Mouse (Mus musculus): Measurements from ENCODE around the gene Sspn. TPM values are rescaled to one million over a fixed set of nuclear protein-coding genes. Genes with fewer than 3 reads are reported as not detected.

The Sspn gene
- polyA plus RNA-seq, 1 experiment from 2014 or later, result 0.93 TPM

GRCm38 (mm10) chr6:145977771-145978450 is 46.5 kb downstream of the Sspn start:
- H3K4me3 ChIP-seq (replicated peaks), result no peak overlapping the region
- no peak overlapping the region for H3K27ac ChIP-seq (replicated peaks)
- H3K9me3 ChIP-seq (replicated peaks), result no peaks in the 10 kb centered on the region
- no peak overlapping the region for H3K4me2 ChIP-seq
- no peaks in the 10 kb centered on the region for H3K4me1 ChIP-seq (replicated peaks)
- 53% methylated on average over 8 of the region's 8 CpGs for WGBS (ENCODE audit: insufficient replicate concordance)
- ATAC-seq (ENCODE audit: insufficient read depth), result no peak
- no peaks in the 10 kb centered on the region for H3K27me3 ChIP-seq
- no peak overlapping the region for H3K9ac ChIP-seq
- no peaks in the 10 kb centered on the region for H3K36me3 ChIP-seq (replicated peaks)

- no peaks in the 10 kb centered on the region for H3K36me3 ChIP-seq (replicated peaks)
- no peaks in the 10 kb centered on the region for H3K27me3 ChIP-seq
- 65% methylated on average over 8 of the region's 8 CpGs for WGBS (ENCODE audit: insufficient replicate concordance)
- no peak overlapping the region for H3K4me2 ChIP-seq
- H3K9ac ChIP-seq, result no peak overlapping the region
- H3K4me1 ChIP-seq (replicated peaks), result no peaks in the 10 kb centered on the region
- no peak overlapping the region for H3K4me3 ChIP-seq (replicated peaks)
- no peak overlapping the region for H3K27ac ChIP-seq (replicated peaks)
- H3K9me3 ChIP-seq (replicated peaks), result no peaks in the 10 kb centered on the region
- no peak for ATAC-seq (ENCODE audit: insufficient read depth)
These were observed 49.6 kb downstream of the Sspn start for GRCm38 (mm10) chr6:145981074-145981473.

GRCm38 (mm10) chr6:145982335-145982734 is 50.9 kb downstream of the Sspn start:
- Histone ChIP-seq H3K4me1 (replicated peaks) (no peaks in the 10 kb centered on the region), H3K27ac (replicated peaks) (no peak overlapping the region), H3K4me2 (no peak overlapping the region), H3K9ac (no peak overlapping the region), H3K9me3 (replicated peaks) (no peaks in the 10 kb centered on the region), H3K36me3 (replicated peaks) (no peaks in the 10 kb centered on the region), H3K4me3 (replicated peaks) (no peak overlapping the region), H3K27me3 (no peaks in the 10 kb centered on the region)
- no peak for ATAC-seq (ENCODE audit: insufficient read depth)
- 71% methylated on average over 4 of the region's 4 CpGs for WGBS (ENCODE audit: insufficient replicate concordance)

- no peaks in the 10 kb centered on the region for H3K36me3 ChIP-seq (replicated peaks)
- 46% methylated on average over 1 of the region's 1 CpGs for WGBS (ENCODE audit: insufficient replicate concordance)
These were observed 59.1 kb downstream of the Sspn start for GRCm38 (mm10) chr6:145990578-145990977.

GRCm38 (mm10) chr6:145992526-145992925 is 61.1 kb downstream of the Sspn start:
- no peaks in the 10 kb centered on the region for H3K9me3 ChIP-seq (replicated peaks)
- H3K27ac ChIP-seq (replicated peaks), result no peak overlapping the region

More at GRCm38 (mm10) chr6:145990578-145990977, 59.1 kb downstream of the Sspn start:
- no peak for ATAC-seq (ENCODE audit: insufficient read depth)
- Histone ChIP-seq H3K4me2 (no peak overlapping the region), H3K4me1 (replicated peaks) (no peaks in the 10 kb centered on the region), H3K27ac (replicated peaks) (no peak overlapping the region), H3K4me3 (replicated peaks) (no peak overlapping the region), H3K9ac (no peak overlapping the region), H3K9me3 (replicated peaks) (no peaks in the 10 kb centered on the region), H3K27me3 (no peaks in the 10 kb centered on the region)

GRCm38 (mm10) chr6:145992985-145993384 is 61.5 kb downstream of the Sspn start:
- Histone ChIP-seq H3K9me3 (replicated peaks) (no peaks in the 10 kb centered on the region), H3K36me3 (replicated peaks) (no peaks in the 10 kb centered on the region), H3K27me3 (no peaks in the 10 kb centered on the region), H3K4me3 (replicated peaks) (no peak overlapping the region), H3K4me1 (replicated peaks) (no peaks in the 10 kb centered on the region), H3K4me2 (no peak overlapping the region), H3K27ac (replicated peaks) (no peak overlapping the region), H3K9ac (no peak overlapping the region)
- no peak for ATAC-seq (ENCODE audit: insufficient read depth)
- 75% methylated on average over 10 of the region's 10 CpGs for WGBS (ENCODE audit: insufficient replicate concordance)

More at GRCm38 (mm10) chr6:145992526-145992925, 61.1 kb downstream of the Sspn start:
- Histone ChIP-seq H3K4me3 (replicated peaks) (no peak overlapping the region), H3K9ac (no peak overlapping the region), H3K27me3 (no peaks in the 10 kb centered on the region), H3K4me1 (replicated peaks) (no peaks in the 10 kb centered on the region), H3K36me3 (replicated peaks) (no peaks in the 10 kb centered on the region), H3K4me2 (no peak overlapping the region)
- 62% methylated on average over 11 of the region's 11 CpGs for WGBS (ENCODE audit: insufficient replicate concordance)
- no peak for ATAC-seq (ENCODE audit: insufficient read depth)

GRCm38 (mm10) chr6:145998314-145999007 is 67.0 kb downstream of the Sspn start:
- H3K27me3 ChIP-seq, result no peaks in the 10 kb centered on the region
- H3K9ac ChIP-seq, result no peak overlapping the region
- H3K4me1 ChIP-seq (replicated peaks), result no peaks in the 10 kb centered on the region
- WGBS (ENCODE audit: insufficient replicate concordance), result 41% methylated on average over 13 of the region's 13 CpGs
- no peak for ATAC-seq (ENCODE audit: insufficient read depth)
- H3K36me3 ChIP-seq (replicated peaks), result no peaks in the 10 kb centered on the region
- H3K4me3 ChIP-seq (replicated peaks), result no peak overlapping the region
- H3K27ac ChIP-seq (replicated peaks), result no peak overlapping the region
- H3K9me3 ChIP-seq (replicated peaks), result no peaks in the 10 kb centered on the region
- no peak overlapping the region for H3K4me2 ChIP-seq

- ATAC-seq (ENCODE audit: insufficient read depth), result no peak
- no peaks in the 10 kb centered on the region for H3K27me3 ChIP-seq
- H3K4me1 ChIP-seq (replicated peaks), result no peaks in the 10 kb centered on the region
- WGBS (ENCODE audit: insufficient replicate concordance), result 63% methylated on average over 1 of the region's 1 CpGs
- no peak overlapping the region for H3K27ac ChIP-seq (replicated peaks)
- H3K36me3 ChIP-seq (replicated peaks), result no peaks in the 10 kb centered on the region
- no peaks in the 10 kb centered on the region for H3K9me3 ChIP-seq (replicated peaks)
- H3K4me3 ChIP-seq (replicated peaks), result no peak overlapping the region
- H3K4me2 ChIP-seq, result no peak overlapping the region
- no peak overlapping the region for H3K9ac ChIP-seq
These were observed 69.3 kb downstream of the Sspn start for GRCm38 (mm10) chr6:146000767-146001166.

GRCm38 (mm10) chr6:146001396-146002191 is 70.2 kb downstream of the Sspn start:
- 68% methylated on average over 22 of the region's 22 CpGs for whole genome bisulfite sequencing (ENCODE audit: insufficient replicate concordance)

GRCm38 (mm10) chr6:146004174-146004601 is 72.7 kb downstream of the Sspn start:
- Histone ChIP-seq H3K36me3 (replicated peaks) (no peaks in the 10 kb centered on the region), H3K9ac (no peak overlapping the region), H3K4me2 (no peak overlapping the region), H3K9me3 (replicated peaks) (no peaks in the 10 kb centered on the region), H3K27ac (replicated peaks) (no peak overlapping the region), H3K27me3 (no peaks in the 10 kb centered on the region; the same call in 1 of the 2 replicates), H3K4me3 (replicated peaks) (no peak overlapping the region), H3K4me1 (replicated peaks) (no peaks in the 10 kb centered on the region)
- ATAC-seq (ENCODE audit: insufficient read depth), result no peak
- 63% methylated on average over 3 of the region's 3 CpGs for WGBS (ENCODE audit: insufficient replicate concordance)

More at GRCm38 (mm10) chr6:146001396-146002191, 70.2 kb downstream of the Sspn start:
- Histone ChIP-seq H3K4me3 (replicated peaks) (no peak overlapping the region), H3K36me3 (replicated peaks) (no peaks in the 10 kb centered on the region), H3K9me3 (replicated peaks) (no peaks in the 10 kb centered on the region), H3K4me1 (replicated peaks) (no peaks in the 10 kb centered on the region), H3K27ac (replicated peaks) (no peak overlapping the region), H3K27me3 (no peaks in the 10 kb centered on the region; the same call in 1 of the 2 replicates), H3K4me2 (no peak overlapping the region), H3K9ac (no peak overlapping the region)
- no peak for ATAC-seq (ENCODE audit: insufficient read depth)
